Mouse (Mus musculus): ENCODE measurements at regions not wholly inside any gene's neighbourhood (a gene's known extent, or its start where the extent isn't known, plus 50 kb on each side); places are given as distances from the start of the nearest gene placed in this dataset.
A peak's percentile ranks its signal among the peaks of the same experiment; 100 is the strongest.
"Not testable (repeated sequence)": the region's sequence is repeated elsewhere in the genome, so short reads cannot be mapped to it uniquely, and the experiment has no call there.

GRCm38 (mm10) chr17:9066633-9067032 is 78.5 kb downstream of the 1700010I14Rik start:
- not testable (repeated sequence) for DNase-seq (ENCODE audit: low spot score)

DNA sequence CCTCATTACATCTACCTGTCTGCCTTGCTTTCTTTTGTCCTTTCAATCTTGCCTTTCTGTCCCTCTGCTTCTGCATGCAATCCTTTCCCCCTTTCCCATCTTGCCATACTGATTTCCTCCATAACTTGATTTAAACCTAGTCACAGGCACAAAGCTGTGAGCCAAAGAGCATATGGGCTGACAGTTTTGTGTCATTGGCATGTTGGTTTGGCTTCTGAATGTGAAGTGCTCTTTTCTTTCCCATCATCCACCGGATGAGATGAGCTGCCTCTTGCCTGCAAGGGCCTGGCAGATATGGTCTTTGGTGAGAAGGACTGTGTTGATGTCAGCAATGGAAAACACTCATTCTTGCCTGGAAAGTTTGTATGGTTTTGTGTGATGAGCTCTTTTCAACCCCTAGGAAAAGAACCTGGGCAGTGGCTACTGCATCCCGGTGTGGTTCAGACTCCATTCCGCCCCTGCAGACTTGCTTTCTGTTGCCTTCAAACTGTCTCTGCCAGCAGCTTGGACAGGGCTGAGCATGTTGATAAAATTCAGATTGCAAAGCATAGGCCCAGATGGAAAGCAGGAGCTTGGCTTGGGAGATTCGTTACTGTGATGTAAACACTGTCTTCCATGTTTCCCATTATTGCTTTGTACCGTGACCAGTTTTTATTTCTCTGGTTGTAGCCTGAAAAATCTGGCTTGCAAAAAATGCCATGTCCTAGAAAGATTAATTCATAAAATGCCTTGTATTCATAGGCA is 80.9 kb downstream of the 1700010I14Rik start:
- DNase-seq (ENCODE audit: low spot score): no peak

GRCm38 (mm10) chr17:9083629-9084028 is 95.5 kb downstream of the 1700010I14Rik start:
- DNase-seq (ENCODE audit: low spot score): no peak

- no peak for DNase-seq (ENCODE audit: low spot score)
Observed at GRCm38 (mm10) chr17:9127866-9128265, 139.7 kb downstream of the 1700010I14Rik start.

- no peak for DNase-seq (ENCODE audit: low spot score)
Observed at GRCm38 (mm10) chr17:9145605-9146223, 157.6 kb downstream of the 1700010I14Rik start.

GRCm38 (mm10) chr17:9150654-9151053 is 162.5 kb downstream of the 1700010I14Rik start:
- DNase-seq (ENCODE audit: low spot score): no peak

- DNase-seq (ENCODE audit: low spot score): no peak
Observed at GRCm38 (mm10) chr17:9162148-9162547, 174.0 kb downstream of the 1700010I14Rik start.

GRCm38 (mm10) chr17:9162676-9163075 is 174.5 kb downstream of the 1700010I14Rik start:
- DNase-seq (ENCODE audit: low spot score): no peak

GRCm38 (mm10) chr17:9163285-9163684 is 175.2 kb downstream of the 1700010I14Rik start:
- no peak for DNase-seq (ENCODE audit: low spot score)

DNA sequence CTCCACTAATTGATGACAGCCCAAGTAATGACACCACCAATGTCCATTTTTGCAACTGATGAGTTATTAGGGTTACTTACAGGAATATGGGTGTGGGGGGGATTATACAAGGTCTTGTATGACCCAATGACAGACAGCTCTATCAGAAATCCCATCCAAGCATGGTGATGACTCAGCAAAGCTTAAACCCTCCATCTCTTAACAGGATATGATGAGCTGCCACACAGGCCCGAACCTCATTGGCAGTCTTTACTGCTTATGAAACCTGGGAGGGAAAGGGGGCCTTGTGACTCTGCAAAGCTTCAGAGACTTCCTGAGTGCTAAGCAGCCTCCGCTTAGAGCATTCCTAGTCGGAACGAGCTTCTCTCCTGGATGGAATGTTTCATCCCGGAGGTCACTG is 176.4 kb downstream of the 1700010I14Rik start:
- DNase-seq (ENCODE audit: low spot score): no peak

DNA sequence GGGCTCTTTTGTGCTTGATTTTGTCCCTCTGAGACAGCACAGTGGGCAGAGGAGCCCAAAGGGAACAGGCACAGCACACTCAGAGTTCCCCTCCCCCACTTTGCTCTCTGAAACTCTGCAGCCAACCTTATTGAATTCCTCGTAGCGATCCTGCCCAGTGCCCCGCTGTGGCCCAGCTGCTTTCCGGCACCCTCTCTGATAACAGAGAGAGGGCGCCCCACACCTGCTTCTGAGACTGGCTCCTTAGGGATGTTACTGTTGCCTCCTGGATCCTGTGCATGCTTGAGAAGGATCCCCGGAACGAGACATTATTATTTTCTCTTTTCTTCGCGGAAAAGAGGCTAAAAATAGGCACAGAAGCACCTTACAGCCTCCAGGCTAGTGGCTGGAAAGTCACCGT is 179.0 kb downstream of the 1700010I14Rik start:
- DNase-seq (ENCODE audit: low spot score): peak; percentile 4

- DNase-seq (ENCODE audit: low spot score): no peak
Observed at GRCm38 (mm10) chr17:9167571-9168201, 179.6 kb downstream of the 1700010I14Rik start.

GRCm38 (mm10) chr17:9168411-9168810 is 180.3 kb downstream of the 1700010I14Rik start:
- DNase-seq (ENCODE audit: low spot score): peak; percentile 53

- DNase-seq (ENCODE audit: low spot score): peak; percentile 67
Observed at GRCm38 (mm10) chr17:9169371-9169770, 181.2 kb downstream of the 1700010I14Rik start.

DNA sequence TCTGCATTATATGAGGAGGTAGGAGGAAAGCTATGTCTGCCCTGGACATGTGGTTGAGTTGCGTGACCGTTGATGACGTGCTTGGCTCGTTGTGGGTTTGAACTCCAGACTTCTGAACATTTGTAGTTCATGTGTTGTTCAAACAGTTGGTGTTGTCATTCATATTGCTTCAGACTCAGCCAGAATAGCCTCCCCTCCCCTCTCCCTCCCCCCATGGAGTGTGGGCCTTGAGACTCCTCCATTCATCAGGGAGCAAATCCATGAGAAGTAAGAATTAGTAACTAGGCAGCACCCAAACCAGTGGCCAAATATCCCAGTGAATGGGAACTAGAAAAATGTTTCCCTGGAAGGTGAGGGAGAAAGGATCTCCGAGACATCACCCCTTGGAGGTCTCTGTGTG is 209.0 kb downstream of the 1700010I14Rik start:
- DNase-seq (ENCODE audit: low spot score): no peak

DNA sequence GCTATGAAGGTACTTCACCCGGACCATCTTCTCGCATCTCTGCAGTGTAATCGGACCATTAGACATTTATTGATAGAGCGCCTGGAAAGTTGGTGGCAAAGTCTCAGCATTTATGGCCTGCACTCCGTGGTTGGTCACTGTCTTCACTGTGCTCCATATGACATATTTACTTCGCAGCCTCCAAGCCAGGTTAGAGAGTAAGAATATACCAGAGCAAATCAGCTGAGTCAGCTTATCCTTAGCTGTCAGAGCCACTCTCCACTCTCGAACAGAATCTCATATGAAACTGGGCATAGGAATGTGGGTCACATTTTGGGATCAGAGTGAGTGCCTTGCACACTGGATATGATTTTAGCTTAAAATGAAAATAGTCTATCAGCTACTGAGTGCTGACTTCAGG is 212.3 kb downstream of the 1700010I14Rik start:
- DNase-seq (ENCODE audit: low spot score): no peak

DNA sequence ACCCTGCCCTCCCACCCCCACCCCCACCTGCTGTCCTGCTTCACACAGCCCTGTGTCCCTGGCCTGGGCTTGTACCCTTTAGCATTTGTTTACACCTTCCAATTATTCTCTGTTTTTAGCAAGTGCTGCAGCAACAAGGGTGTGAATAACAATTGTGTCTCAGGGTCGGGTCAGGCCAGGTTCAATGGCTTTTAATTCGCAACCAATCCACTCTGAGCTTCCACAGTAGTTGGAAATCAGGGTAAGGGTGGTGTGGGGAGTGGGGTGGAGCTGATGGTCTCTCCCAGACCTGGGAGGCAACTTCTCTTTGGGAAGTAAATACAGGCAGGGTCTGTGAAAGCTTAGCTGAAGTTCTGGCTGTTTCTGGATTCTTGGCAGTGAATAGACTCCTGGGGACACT is 214.4 kb downstream of the 1700010I14Rik start:
- no peak for DNase-seq (ENCODE audit: low spot score)

GRCm38 (mm10) chr17:9210626-9211025 is 211.2 kb upstream of the Gm17728 start:
- DNase-seq (ENCODE audit: low spot score): no peak

DNA sequence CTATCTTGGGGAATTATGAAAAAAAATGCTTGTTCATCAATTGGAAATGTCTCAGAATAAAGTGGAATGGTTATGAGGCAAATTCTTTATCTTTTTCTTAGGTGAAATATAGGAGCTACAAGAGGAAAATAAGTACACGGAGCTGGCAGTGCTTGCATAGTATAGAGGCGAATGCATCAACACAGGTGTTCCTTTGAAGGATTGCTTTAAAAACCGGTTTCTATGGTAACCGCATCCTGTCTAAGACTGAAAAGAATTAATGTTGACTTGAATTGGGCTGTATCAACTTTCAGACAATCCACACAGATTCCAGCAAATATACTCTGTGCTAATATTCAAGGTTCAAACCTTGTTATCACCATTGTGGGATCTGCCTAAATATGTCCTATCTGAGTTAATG is 198.8 kb upstream of the Gm17728 start:
- no peak for DNase-seq (ENCODE audit: low spot score)

- DNase-seq (ENCODE audit: low spot score): peak; percentile 1
Observed at GRCm38 (mm10) chr17:9227872-9228575, 193.8 kb upstream of the Gm17728 start.

DNA sequence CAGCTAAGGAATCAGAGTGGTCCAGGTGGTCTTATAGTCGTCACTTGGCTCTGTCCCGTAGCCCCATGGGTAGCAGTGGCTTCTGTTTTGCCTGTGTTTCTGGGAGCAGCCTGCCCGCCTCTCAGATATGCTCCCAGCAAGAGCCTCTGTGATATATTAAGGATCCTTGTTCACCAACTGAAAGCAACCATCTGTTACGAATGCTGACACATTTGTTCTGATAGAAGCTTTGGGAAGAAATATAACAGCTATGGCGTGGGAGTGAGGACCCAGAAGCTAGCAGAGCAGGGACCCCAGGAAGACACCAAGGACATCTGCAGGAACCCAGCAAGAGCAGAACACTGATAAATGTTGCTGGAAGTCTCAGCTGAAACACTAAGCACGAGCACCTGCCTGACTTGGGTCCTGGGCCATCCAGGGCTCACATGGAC is 186.7 kb upstream of the Gm17728 start:
- DNase-seq (ENCODE audit: low spot score): no peak

DNA sequence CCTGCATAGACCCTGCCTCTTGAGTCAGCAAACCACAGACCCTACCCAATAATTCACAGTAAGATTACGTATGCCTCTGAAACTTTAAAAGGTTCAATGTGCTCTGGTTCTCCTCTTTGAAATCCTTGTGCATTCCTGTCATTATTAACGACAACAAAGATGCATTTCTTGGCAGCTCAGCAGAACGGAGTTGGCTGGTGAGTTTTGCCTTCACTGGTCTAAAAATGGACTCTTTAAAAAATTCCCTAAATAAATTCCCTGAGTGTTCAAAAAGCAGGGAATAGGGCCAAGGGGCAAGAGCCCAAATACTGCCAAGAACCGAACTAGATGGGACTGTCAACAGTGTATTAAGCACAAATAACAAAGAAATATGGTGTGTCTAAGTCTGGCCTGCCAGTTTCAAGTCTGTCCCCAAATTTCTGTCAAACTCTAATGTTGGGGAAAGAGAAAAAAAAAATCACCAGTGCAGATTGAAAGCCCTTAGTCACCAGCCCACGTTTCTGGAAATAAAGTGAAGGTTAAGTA is 163.2 kb upstream of the Gm17728 start:
- DNase-seq (ENCODE audit: low spot score): no peak

Measured in ovary, postnatal 14 days (tissue).